Mouse (Mus musculus): ENCODE results near the gene Foxa3. TPM values are rescaled to one million over a fixed set of nuclear protein-coding genes. Genes with fewer than 3 reads are reported as not detected.

The Foxa3 gene
- polyA plus RNA-seq, 1 experiment from 2014 or later = 0.49 TPM

DNA sequence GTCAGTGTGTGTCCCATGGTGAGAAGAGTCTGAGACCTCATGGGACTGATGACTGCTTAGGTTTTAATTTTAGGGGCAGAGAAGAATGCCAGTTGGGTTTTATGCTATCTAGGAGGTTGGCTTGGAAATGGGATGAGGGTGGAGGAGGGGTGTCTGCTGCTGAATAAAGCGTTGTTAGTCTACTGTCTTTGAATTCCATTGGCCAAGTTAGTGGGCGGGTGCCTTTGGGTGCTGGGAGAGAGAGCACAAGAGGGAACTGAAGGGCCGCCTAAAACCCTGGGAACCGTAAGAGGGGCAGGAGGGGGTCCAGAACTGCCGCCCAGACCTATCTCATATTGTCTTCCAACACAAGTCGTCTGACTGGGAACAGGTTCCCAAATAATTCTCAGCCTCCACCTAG is 34.6 kb downstream of the Foxa3 start:
- peaks cover 12% of the 10 kb centered on the region for H3K4me1 ChIP-seq (ENCODE audit: insufficient read depth, low read depth, low read length)
- 69% methylated on average over 6 of the region's 6 CpGs for WGBS
- no peak for DNase-seq (ENCODE audit: low spot score)
- 0 out of 2 replicates have a peak, but pooled peaks cover 4% of the 10 kb centered on the region for H3K27me3 ChIP-seq (replicated peaks; ENCODE audit: insufficient read depth, low read length)
- H3K27ac ChIP-seq (ENCODE audit: low read length) = no peak overlapping the region
- H3K4me3 ChIP-seq (ENCODE audit: low read depth, low read length) = no peak overlapping the region
- no peak for ATAC-seq
- no peaks in the 10 kb centered on the region for H3K36me3 ChIP-seq (ENCODE audit: insufficient read depth, low read length)
- H3K4me2 ChIP-seq (replicated peaks; ENCODE audit: low read depth, low read length) = no peak overlapping the region
- no peak overlapping the region for H3K9ac ChIP-seq (replicated peaks; ENCODE audit: low read depth)
- H3K9me3 ChIP-seq (ENCODE audit: low read length) = no peaks in the 10 kb centered on the region
- TF ChIP-seq EP300 (IDR thresholded peaks at IDR 0.05) (no peak), CTCF (IDR thresholded peaks at IDR 0.05) (no peak)

DNA sequence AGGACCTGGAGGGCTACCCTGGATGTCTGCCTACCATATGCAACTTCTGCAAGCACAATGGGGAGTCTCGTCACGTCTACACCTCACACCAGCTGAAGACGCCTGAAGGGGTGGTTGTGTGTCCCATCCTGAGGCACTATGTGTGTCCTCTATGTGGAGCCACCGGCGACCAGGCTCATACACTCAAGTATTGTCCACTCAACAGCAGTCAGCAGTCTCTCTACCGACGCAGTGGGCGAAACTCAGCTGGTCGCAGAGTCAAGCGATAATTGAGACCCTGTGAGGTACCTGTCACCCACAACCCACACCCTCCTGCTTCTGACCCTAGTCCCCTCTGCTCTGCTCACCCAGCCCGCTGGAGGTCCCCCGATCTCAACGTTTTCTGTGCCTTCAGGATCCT is 35.6 kb downstream of the Foxa3 start:
- ATAC-seq (no peak), DNase-seq (ENCODE audit: low spot score) (no peak)
- H3K4me2 ChIP-seq (replicated peaks; ENCODE audit: low read depth, low read length) = no peak overlapping the region
- H3K27me3 ChIP-seq (replicated peaks; ENCODE audit: insufficient read depth, low read length) = 0 out of 2 replicates have a peak, but pooled peaks cover 4% of the 10 kb centered on the region
- H3K4me1 ChIP-seq (ENCODE audit: insufficient read depth, low read depth, low read length) = peaks cover 12% of the 10 kb centered on the region
- no peaks in the 10 kb centered on the region for H3K9me3 ChIP-seq (ENCODE audit: low read length)
- TF ChIP-seq EP300 (IDR thresholded peaks at IDR 0.05) (no peak), CTCF (IDR thresholded peaks at IDR 0.05) (no peak)
- H3K27ac ChIP-seq (ENCODE audit: low read length) = no peak overlapping the region
- no peak overlapping the region for H3K4me3 ChIP-seq (ENCODE audit: low read depth, low read length)
- WGBS = 73% methylated on average over 13 of the region's 13 CpGs
- no peak overlapping the region for H3K9ac ChIP-seq (replicated peaks; ENCODE audit: low read depth)
- H3K36me3 ChIP-seq (ENCODE audit: insufficient read depth, low read length) = no peaks in the 10 kb centered on the region

DNA sequence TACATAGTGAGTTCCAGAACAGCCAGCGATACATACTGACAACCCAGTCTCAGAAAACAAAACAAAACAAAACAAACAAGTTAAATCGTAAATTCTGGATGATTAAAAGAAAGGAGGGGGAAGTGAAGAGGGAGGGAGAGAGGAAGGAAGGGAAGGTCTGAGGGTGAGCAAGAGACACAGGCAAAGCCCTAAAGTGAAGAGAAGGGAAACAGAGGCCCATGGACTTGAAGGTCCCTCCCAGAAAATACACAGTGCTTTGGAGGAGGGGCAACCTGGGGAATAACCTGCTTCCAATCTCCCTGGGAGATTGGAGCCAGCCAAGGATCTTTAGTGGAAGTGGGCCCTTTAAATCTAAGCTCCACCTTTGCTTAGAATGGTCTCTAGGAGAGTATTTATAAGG is 36.2 kb downstream of the Foxa3 start, which contains the start of gene Nanos2:
Nanos2 (plus strand) TSS at position 301 of the 400 bp plus-strand sequence.
- H3K9me3 ChIP-seq (ENCODE audit: low read length) = no peaks in the 10 kb centered on the region
- DNase-seq (ENCODE audit: low spot score) (no peak), ATAC-seq (no peak)
- H3K4me1 ChIP-seq (ENCODE audit: insufficient read depth, low read depth, low read length) = peaks cover 12% of the 10 kb centered on the region
- no peaks in the 10 kb centered on the region for H3K36me3 ChIP-seq (ENCODE audit: insufficient read depth, low read length)
- TF ChIP-seq EP300 (IDR thresholded peaks at IDR 0.05) (no peak), CTCF (IDR thresholded peaks at IDR 0.05) (no peak)
- no peak within 1 kb of the TSS for H3K4me3 ChIP-seq (ENCODE audit: low read depth, low read length)
- no peak within 1 kb of the TSS for H3K27ac ChIP-seq (ENCODE audit: low read length)
- no peak within 1 kb of the TSS for H3K4me2 ChIP-seq (replicated peaks; ENCODE audit: low read depth, low read length)
- 50% methylated on average over 2 of the region's 2 CpGs for WGBS
- no peak within 1 kb of the TSS for H3K9ac ChIP-seq (replicated peaks; ENCODE audit: low read depth)
- H3K27me3 ChIP-seq (replicated peaks; ENCODE audit: insufficient read depth, low read length) = 0 out of 2 replicates have a peak, but pooled peaks cover 4% of the 10 kb centered on the region

DNA sequence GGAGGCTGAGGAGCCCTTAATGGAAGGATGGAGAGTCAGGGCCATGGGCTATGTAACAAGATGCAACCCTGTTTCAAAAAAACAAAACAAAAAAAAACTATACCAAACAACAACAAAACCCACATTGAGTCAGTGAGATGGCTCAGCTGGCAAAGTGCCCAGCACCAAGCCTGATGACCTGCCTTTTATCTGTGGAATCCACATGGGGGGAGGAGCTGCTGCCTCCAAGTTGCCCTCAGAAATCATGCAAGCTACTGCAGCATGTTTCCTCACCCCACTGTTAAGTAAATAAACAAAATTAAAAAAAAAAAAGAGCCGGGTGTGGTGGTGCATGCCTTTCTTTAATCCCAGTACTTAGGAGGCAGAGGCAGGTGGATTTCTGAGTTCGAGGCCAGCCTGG is 36.8 kb downstream of the Foxa3 start:
- Histone ChIP-seq H3K36me3 (ENCODE audit: insufficient read depth, low read length) (no peaks in the 10 kb centered on the region), H3K9me3 (ENCODE audit: low read length) (no peaks in the 10 kb centered on the region), H3K27ac (ENCODE audit: low read length) (no peak overlapping the region), H3K9ac (replicated peaks; ENCODE audit: low read depth) (no peak overlapping the region), H3K27me3 (replicated peaks; ENCODE audit: insufficient read depth, low read length) (no peaks in the 10 kb centered on the region), H3K4me1 (ENCODE audit: insufficient read depth, low read depth, low read length) (peaks cover 7% of the 10 kb centered on the region; the same call in 1 of the 2 replicates), H3K4me2 (replicated peaks; ENCODE audit: low read depth, low read length) (no peak overlapping the region), H3K4me3 (ENCODE audit: low read depth, low read length) (no peak overlapping the region)
- no peak for DNase-seq (ENCODE audit: low spot score)
- 50% methylated on average over 2 of the region's 2 CpGs for WGBS
- no peak for TF ChIP-seq CTCF (IDR thresholded peaks at IDR 0.05)
- no peak for TF ChIP-seq EP300 (IDR thresholded peaks at IDR 0.05)
- no peak for ATAC-seq

DNA sequence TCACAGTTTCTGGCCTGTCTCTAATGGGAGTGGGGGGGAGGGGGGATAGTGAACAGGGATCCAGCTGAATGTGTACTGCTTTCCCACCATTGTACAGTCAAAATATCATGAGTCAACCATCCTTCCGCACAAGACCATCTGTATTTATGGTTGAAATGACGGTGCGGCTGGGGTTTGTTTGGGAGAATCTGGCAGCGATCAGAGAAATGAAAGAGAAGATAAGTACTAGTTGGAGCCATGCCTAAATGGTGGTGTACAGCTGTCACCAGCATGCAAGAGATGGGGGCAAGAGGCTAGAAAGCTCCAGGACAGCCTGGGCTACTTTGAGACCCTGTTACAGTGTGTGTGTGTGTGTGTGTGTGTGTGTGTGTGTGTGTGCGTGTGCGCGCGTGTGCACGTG is 45.0 kb downstream of the Foxa3 start:
- H3K27ac ChIP-seq (ENCODE audit: low read length) = no peak overlapping the region
- no peaks in the 10 kb centered on the region for H3K4me1 ChIP-seq (ENCODE audit: insufficient read depth, low read depth, low read length)
- no peak for TF ChIP-seq EP300 (IDR thresholded peaks at IDR 0.05)
- TF ChIP-seq CTCF (IDR thresholded peaks at IDR 0.05) = no peak
- H3K36me3 ChIP-seq (ENCODE audit: insufficient read depth, low read length) = no peaks in the 10 kb centered on the region
- H3K9ac ChIP-seq (replicated peaks; ENCODE audit: low read depth) = no peak overlapping the region
- H3K27me3 ChIP-seq (replicated peaks; ENCODE audit: insufficient read depth, low read length) = no peaks in the 10 kb centered on the region
- ATAC-seq (no peak), DNase-seq (ENCODE audit: low spot score) (no peak)
- H3K4me2 ChIP-seq (replicated peaks; ENCODE audit: low read depth, low read length) = no peak overlapping the region
- no peak overlapping the region for H3K4me3 ChIP-seq (ENCODE audit: low read depth, low read length)
- H3K9me3 ChIP-seq (ENCODE audit: low read length) = no peaks in the 10 kb centered on the region
- WGBS = 66% methylated on average over 9 of the region's 9 CpGs

DNA sequence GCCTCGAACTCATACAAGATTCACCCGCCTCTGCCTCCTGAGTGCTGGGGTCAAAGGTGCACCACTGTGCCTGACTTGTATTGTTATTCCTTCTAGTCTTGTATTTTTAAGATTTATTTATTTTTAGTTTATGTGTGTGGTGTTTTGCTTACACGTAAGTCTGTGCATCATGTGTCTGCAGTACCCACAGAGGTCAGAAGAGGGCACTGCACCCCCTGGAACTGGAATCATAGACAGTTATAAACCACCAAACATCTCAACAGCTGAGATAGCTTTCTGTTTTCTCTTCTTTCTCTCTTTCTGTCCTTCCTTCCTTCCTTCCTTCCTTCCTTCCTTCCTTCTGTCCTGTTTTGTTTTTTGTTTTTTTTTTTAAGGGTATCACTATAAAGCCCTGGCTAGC is 52.4 kb downstream of the Foxa3 start:
- TF ChIP-seq CTCF (IDR thresholded peaks at IDR 0.05) (peak; percentile 41), EP300 (IDR thresholded peaks at IDR 0.05) (no peak)
- Histone ChIP-seq H3K4me1 (ENCODE audit: insufficient read depth, low read depth, low read length) (no peaks in the 10 kb centered on the region), H3K9ac (replicated peaks; ENCODE audit: low read depth) (no peak overlapping the region), H3K27ac (ENCODE audit: low read length) (no peak overlapping the region), H3K9me3 (ENCODE audit: low read length) (no peaks in the 10 kb centered on the region), H3K27me3 (replicated peaks; ENCODE audit: insufficient read depth, low read length) (no peaks in the 10 kb centered on the region), H3K4me2 (replicated peaks; ENCODE audit: low read depth, low read length) (no peak overlapping the region), H3K36me3 (ENCODE audit: insufficient read depth, low read length) (no peaks in the 10 kb centered on the region), H3K4me3 (ENCODE audit: low read depth, low read length) (no peak overlapping the region)
- ATAC-seq = no peak
- DNase-seq (ENCODE audit: low spot score) = no peak
- WGBS = 86% methylated on average over 3 of the region's 3 CpGs

DNA sequence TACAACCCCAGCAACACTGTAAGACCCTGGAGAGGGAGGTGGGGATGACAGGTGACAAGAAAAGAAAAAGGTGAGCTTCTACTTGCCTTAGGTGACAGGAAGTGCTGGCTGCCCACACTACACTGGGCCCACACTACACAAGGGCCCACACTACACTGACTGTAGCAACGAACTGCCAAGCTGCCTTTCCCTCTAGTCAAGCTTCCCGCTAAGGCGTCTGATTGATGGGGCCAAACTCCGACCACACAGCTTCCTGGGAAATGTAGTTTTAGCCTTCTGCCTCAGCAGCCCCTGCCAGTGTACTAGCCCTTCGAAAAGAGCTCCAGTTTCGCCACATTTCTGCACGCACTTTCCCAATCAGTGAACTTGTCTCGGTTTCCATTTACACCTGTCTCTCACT is 55.7 kb downstream of the Foxa3 start:
- 6% methylated on average over 8 of the region's 8 CpGs for WGBS
- H3K36me3 ChIP-seq (ENCODE audit: insufficient read depth, low read length) = no peaks in the 10 kb centered on the region
- no peaks in the 10 kb centered on the region for H3K4me1 ChIP-seq (ENCODE audit: insufficient read depth, low read depth, low read length)
- H3K27me3 ChIP-seq (replicated peaks; ENCODE audit: insufficient read depth, low read length) = peaks cover 15% of the 10 kb centered on the region; the same call in 1 of the 2 replicates
- H3K4me2 ChIP-seq (replicated peaks; ENCODE audit: low read depth, low read length) = no peak overlapping the region
- H3K9ac ChIP-seq (replicated peaks; ENCODE audit: low read depth) = no peak overlapping the region
- no peak overlapping the region for H3K27ac ChIP-seq (ENCODE audit: low read length)
- ATAC-seq (peak; percentile 38; the same call in 1 of the 2 replicates), DNase-seq (ENCODE audit: low spot score) (no peak)
- no peaks in the 10 kb centered on the region for H3K9me3 ChIP-seq (ENCODE audit: low read length)
- TF ChIP-seq CTCF (IDR thresholded peaks at IDR 0.05) (no peak), EP300 (IDR thresholded peaks at IDR 0.05) (no peak)
- no peak overlapping the region for H3K4me3 ChIP-seq (ENCODE audit: low read depth, low read length)
